In the genomic region with DNA sequence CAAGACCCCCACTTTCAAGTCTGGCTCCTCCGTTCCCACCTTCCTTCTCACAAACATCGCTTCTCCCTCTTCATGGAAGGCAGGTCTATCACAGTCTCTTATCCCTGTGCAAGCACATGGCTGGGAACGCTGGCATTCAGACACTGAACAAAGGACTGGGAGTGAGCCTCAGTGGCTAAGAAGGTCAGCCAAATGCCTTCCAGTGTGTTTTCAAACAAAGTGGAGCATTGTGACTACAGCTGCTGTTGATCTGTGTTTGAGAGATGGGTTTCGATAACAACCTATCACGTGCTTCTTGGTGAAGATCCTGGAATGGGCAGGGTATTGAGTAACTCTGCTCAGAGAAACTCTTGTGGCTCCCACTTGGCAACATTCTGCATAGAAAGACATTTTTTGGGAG, we compare ENCODE assay signal across 23 mouse cellular contexts. TPM values are rescaled to one million over a fixed set of nuclear protein-coding genes. Genes with fewer than 3 reads are reported as not detected.
DNase-seq lines count a peak whose midpoint lies in the region; ATAC-seq lines count a peak whose summit lies in the region.
"Had no signal": no experiment of that assay in that cellular context is flagged by ENCODE, and none has a peak within 500 bp of the region (broad histone marks: within the 10 kb centered on the region; RNA-seq: fewer than 3 reads in every experiment).

No protein-coding gene starts in this region.

- WGBS in lung, embryonic 16.5 days: 70% methylated on average over 5 of the region's 5 CpGs
- 63% methylated on average over 5 of the region's 5 CpGs for WGBS in embryonic facial prominence, embryonic 10.5 days
- WGBS in forebrain, embryonic 13.5 days: 61% methylated on average over 5 of the region's 5 CpGs

- peak; percentile 41; the same call in 1 of the 2 replicates for ATAC-seq in lung, embryonic 16.5 days (ENCODE audit: low read depth)
- no peak for ATAC-seq in forebrain, embryonic 13.5 days
- ATAC-seq: forebrain, embryonic 16.5 days; intestine, embryonic 15.5 days; liver, postnatal 0 days had no signal

- no peaks in the 10 kb centered on the region for H3K4me1 ChIP-seq in lung, embryonic 16.5 days (replicated peaks; ENCODE audit: control insufficient read depth, insufficient read depth, low read length)
- H3K4me1 ChIP-seq in embryonic facial prominence, embryonic 10.5 days: no peaks in the 10 kb centered on the region
- H3K4me1 ChIP-seq in forebrain, embryonic 13.5 days: no peaks in the 10 kb centered on the region
- H3K4me1 ChIP-seq: heart, embryonic 15.5 days; hindbrain, embryonic 12.5 days; intestine, embryonic 15.5 days; limb, embryonic 15.5 days; midbrain, embryonic 10.5 days; neural tube, embryonic 13.5 days had no signal

- no peak overlapping the region for H3K4me3 ChIP-seq in lung, embryonic 16.5 days (ENCODE audit: low read length)
- H3K4me3 ChIP-seq in embryonic facial prominence, embryonic 10.5 days: no peak overlapping the region
- H3K4me3 ChIP-seq in forebrain, embryonic 13.5 days: no peak overlapping the region
- H3K4me3 ChIP-seq: erythroblast, embryonic 14.5 days; gastrocnemius, adult 2 months; heart, adult 2 months; heart, embryonic 15.5 days; hindbrain, embryonic 12.5 days; intestine, embryonic 15.5 days; limb, embryonic 15.5 days; midbrain, embryonic 10.5 days; neural tube, embryonic 13.5 days had no signal

- H3K36me3 ChIP-seq in lung, embryonic 16.5 days (ENCODE audit: control insufficient read depth, insufficient read depth, low read length): no peaks in the 10 kb centered on the region
- no peaks in the 10 kb centered on the region for H3K36me3 ChIP-seq in embryonic facial prominence, embryonic 10.5 days (replicated peaks)
- no peaks in the 10 kb centered on the region for H3K36me3 ChIP-seq in forebrain, embryonic 13.5 days (ENCODE audit: poor library complexity, severe bottlenecking)
- H3K36me3 ChIP-seq: heart, embryonic 15.5 days; hindbrain, embryonic 12.5 days; intestine, embryonic 15.5 days; limb, embryonic 15.5 days; midbrain, embryonic 10.5 days; neural tube, embryonic 13.5 days had no signal

- no peak overlapping the region for H3K27ac ChIP-seq in lung, embryonic 16.5 days (ENCODE audit: low read length)
- no peak overlapping the region for H3K27ac ChIP-seq in embryonic facial prominence, embryonic 10.5 days (replicated peaks)
- no peak overlapping the region for H3K27ac ChIP-seq in forebrain, embryonic 13.5 days
- H3K27ac ChIP-seq: gastrocnemius, adult 2 months; heart, adult 2 months; heart, embryonic 15.5 days; hindbrain, embryonic 12.5 days; intestine, embryonic 15.5 days; kidney, postnatal 0 days; limb, embryonic 15.5 days; midbrain, embryonic 10.5 days; neural tube, embryonic 13.5 days had no signal

- no peaks in the 10 kb centered on the region for H3K9me3 ChIP-seq in lung, embryonic 16.5 days (ENCODE audit: control insufficient read depth, low read length)
- H3K9me3 ChIP-seq in embryonic facial prominence, embryonic 10.5 days: no peaks in the 10 kb centered on the region
- no peaks in the 10 kb centered on the region for H3K9me3 ChIP-seq in forebrain, embryonic 13.5 days (replicated peaks)
- H3K9me3 ChIP-seq: heart, embryonic 15.5 days; hindbrain, embryonic 12.5 days; intestine, embryonic 15.5 days; limb, embryonic 15.5 days; midbrain, embryonic 10.5 days; neural tube, embryonic 13.5 days had no signal

- H3K27me3 ChIP-seq in lung, embryonic 16.5 days (ENCODE audit: control insufficient read depth, insufficient read depth, low read depth, low read length): no peaks in the 10 kb centered on the region
- no peaks in the 10 kb centered on the region for H3K27me3 ChIP-seq in embryonic facial prominence, embryonic 10.5 days (replicated peaks; ENCODE audit: low read depth, poor library complexity, severe bottlenecking)
- H3K27me3 ChIP-seq in forebrain, embryonic 13.5 days: no peaks in the 10 kb centered on the region
- H3K27me3 ChIP-seq: heart, embryonic 15.5 days; hindbrain, embryonic 12.5 days; intestine, embryonic 15.5 days; limb, embryonic 15.5 days; neural tube, embryonic 13.5 days had no signal

- DNase-seq in embryo, embryonic 10 days (ENCODE audit: low spot score): peak; percentile 7
- DNase-seq in embryo, embryonic 9.5 days (ENCODE audit: extremely low spot score): no peak
- no peak for DNase-seq in lung, postnatal 4 days
- peak; percentile 17 for DNase-seq in embryonic facial prominence, embryonic 10.5 days (ENCODE audit: low spot score)
- peak; percentile 38 for DNase-seq in lung, postnatal 36 days
- DNase-seq in MN1 (ENCODE audit: low spot score): no peak
- DNase-seq: adrenal gland, adult 2 months; cerebellum, adult 18-20 months; gastrocnemius, adult 2 months; heart, adult 2 months; liver, postnatal 0 days; thymus, adult 18-20 months had no signal

- no peak overlapping the region for H3K9ac ChIP-seq in lung, embryonic 16.5 days (ENCODE audit: low read length)
- no peak overlapping the region for H3K9ac ChIP-seq in forebrain, embryonic 13.5 days
- H3K9ac ChIP-seq: heart, embryonic 15.5 days; hindbrain, embryonic 12.5 days; intestine, embryonic 15.5 days; limb, embryonic 15.5 days; liver, postnatal 0 days; neural tube, embryonic 13.5 days had no signal

- no peak overlapping the region for H3K4me2 ChIP-seq in lung, embryonic 16.5 days (ENCODE audit: low read depth, low read length)
- no peak overlapping the region for H3K4me2 ChIP-seq in forebrain, embryonic 13.5 days
- H3K4me2 ChIP-seq: heart, embryonic 15.5 days; hindbrain, embryonic 12.5 days; intestine, embryonic 15.5 days; limb, embryonic 15.5 days; neural tube, embryonic 13.5 days had no signal

RNA-seq across cellular contexts. Expression of a gene that starts 4.5 kb away (rescaled TPM):
- polyA plus RNA-seq in lung, embryonic 16.5 days (2015; fragmentation: Nextera tagmentation; extraction: Ambion mirVana): not detected in 2 replicates
- polyA plus RNA-seq in embryonic facial prominence, embryonic 10.5 days (2016; fragmentation: Nextera tagmentation; extraction: Ambion mirVana): not detected in 2 replicates
- not detected in 2 replicates for polyA plus RNA-seq in forebrain, embryonic 13.5 days (2015; fragmentation: Nextera tagmentation; extraction: Ambion mirVana)
- polyA plus RNA-seq: adrenal gland, adult 2 months; erythroblast, embryonic 14.5 days; forebrain, embryonic 16.5 days; heart, embryonic 15.5 days; hindbrain, embryonic 12.5 days; intestine, embryonic 15.5 days; kidney, postnatal 0 days; limb, embryonic 15.5 days; liver, postnatal 0 days; midbrain, embryonic 10.5 days; neural tube, embryonic 13.5 days had no signal

RNA-seq across cellular contexts. Expression of a gene that starts 32.2 kb away (rescaled TPM):
- not detected in 2 replicates for polyA plus RNA-seq in lung, embryonic 16.5 days (2015; fragmentation: Nextera tagmentation; extraction: Ambion mirVana)
- 0.10 and 0.16 TPM in 2 replicates for polyA plus RNA-seq in embryonic facial prominence, embryonic 10.5 days (2016; fragmentation: Nextera tagmentation; extraction: Ambion mirVana)
- not detected in 2 replicates for polyA plus RNA-seq in forebrain, embryonic 13.5 days (2015; fragmentation: Nextera tagmentation; extraction: Ambion mirVana)
- polyA plus RNA-seq: erythroblast, embryonic 14.5 days; forebrain, embryonic 16.5 days; heart, adult 2 months; heart, embryonic 15.5 days; hindbrain, embryonic 12.5 days; intestine, embryonic 15.5 days; kidney, postnatal 0 days; limb, embryonic 15.5 days; liver, postnatal 0 days; neural tube, embryonic 13.5 days had no signal

RNA-seq across cellular contexts. Expression of a gene that starts 37.8 kb away (rescaled TPM):
- not detected in 2 replicates for polyA plus RNA-seq in lung, embryonic 16.5 days (2015; fragmentation: Nextera tagmentation; extraction: Ambion mirVana)
- not detected in 2 replicates for polyA plus RNA-seq in embryonic facial prominence, embryonic 10.5 days (2016; fragmentation: Nextera tagmentation; extraction: Ambion mirVana)
- polyA plus RNA-seq in forebrain, embryonic 13.5 days (2015; fragmentation: Nextera tagmentation; extraction: Ambion mirVana): not detected in 2 replicates
- polyA plus RNA-seq: adrenal gland, adult 2 months; erythroblast, embryonic 14.5 days; forebrain, embryonic 16.5 days; heart, adult 2 months; heart, embryonic 15.5 days; hindbrain, embryonic 12.5 days; intestine, embryonic 15.5 days; kidney, postnatal 0 days; liver, postnatal 0 days; midbrain, embryonic 10.5 days; neural tube, embryonic 13.5 days had no signal

RNA-seq across cellular contexts. Expression of a gene that starts 52.2 kb away (rescaled TPM):
- not detected in 2 replicates for polyA plus RNA-seq in lung, embryonic 16.5 days (2015; fragmentation: Nextera tagmentation; extraction: Ambion mirVana)
- not detected in 2 replicates for polyA plus RNA-seq in embryonic facial prominence, embryonic 10.5 days (2016; fragmentation: Nextera tagmentation; extraction: Ambion mirVana)
- not detected in 2 replicates for polyA plus RNA-seq in forebrain, embryonic 13.5 days (2015; fragmentation: Nextera tagmentation; extraction: Ambion mirVana)
- polyA plus RNA-seq: adrenal gland, adult 2 months; erythroblast, embryonic 14.5 days; forebrain, embryonic 16.5 days; heart, adult 2 months; heart, embryonic 15.5 days; hindbrain, embryonic 12.5 days; intestine, embryonic 15.5 days; kidney, postnatal 0 days; limb, embryonic 15.5 days; liver, postnatal 0 days; midbrain, embryonic 10.5 days; neural tube, embryonic 13.5 days had no signal

Comparison
In these comparisons a context has a peak if more than half of its experiments do, and no peak if none do; other contexts are left out.
1. DNase-seq: peak in embryo, embryonic 10 days (single experiment), embryonic facial prominence, embryonic 10.5 days (single experiment) and lung, postnatal 36 days (single experiment); none in embryo, embryonic 9.5 days (single experiment), lung, postnatal 4 days (0 of 2) and MN1 (single experiment).